In the genomic region with DNA sequence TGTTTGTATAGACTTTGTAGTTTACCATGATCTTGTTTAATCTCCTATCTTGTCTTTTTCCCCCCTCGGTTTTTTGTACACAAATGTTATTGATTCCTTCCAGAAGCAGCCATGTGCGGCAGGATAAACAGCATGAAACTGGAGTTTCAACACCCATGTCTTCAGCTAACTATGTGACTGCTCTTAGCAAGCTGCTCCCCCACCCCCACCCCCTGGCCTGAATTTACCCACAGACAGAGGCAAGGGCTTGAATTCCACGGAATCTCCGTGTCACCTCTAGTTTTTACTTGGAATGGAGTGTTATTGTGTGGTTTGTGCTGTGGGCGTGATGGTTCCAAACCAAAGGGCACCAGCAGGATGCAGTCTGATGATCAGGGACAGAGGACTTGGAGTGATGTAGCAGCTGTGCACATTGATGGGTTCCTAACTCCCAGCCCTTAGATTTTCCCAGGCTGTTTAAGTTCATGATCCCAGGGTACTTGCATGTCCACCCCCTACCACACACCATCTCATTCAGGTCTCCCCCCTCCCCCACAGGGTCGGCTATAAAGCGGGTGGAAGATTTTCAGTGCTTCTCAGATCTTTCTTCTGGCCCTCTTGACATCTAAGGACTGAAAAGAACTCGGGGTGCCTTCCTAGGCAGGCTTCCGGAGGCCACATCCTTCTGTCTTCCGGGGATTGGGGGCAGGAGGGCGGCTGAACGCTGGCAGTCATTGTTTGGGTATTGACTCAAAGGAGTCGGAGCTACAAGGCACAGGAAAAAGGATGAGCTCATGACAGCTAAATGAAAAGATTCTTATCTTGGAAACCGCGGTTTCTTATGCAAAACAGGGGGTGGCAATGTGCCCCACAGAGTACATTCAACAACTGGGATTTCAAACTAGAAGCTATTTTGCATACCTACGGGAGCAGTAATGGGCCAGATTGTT, we compare ENCODE assay signal across 7 mouse cellular contexts.
DNase-seq lines count a peak whose midpoint lies in the region; ATAC-seq lines count a peak whose summit lies in the region.

No protein-coding gene starts in this region.

- peak overlapping the region; percentile 35 for H3K4me2 ChIP-seq in kidney, embryonic 16.5 days (replicated peaks; ENCODE audit: low read depth, low read length)
- peak overlapping the region; percentile 20; the same call in 1 of the 2 replicates for H3K4me2 ChIP-seq in midbrain, embryonic 15.5 days

- 14% methylated on average over 16 of the region's 16 CpGs for WGBS in forebrain, embryonic 10.5 days
- 24% methylated on average over 16 of the region's 16 CpGs for WGBS in kidney, embryonic 16.5 days
- 17% methylated on average over 16 of the region's 16 CpGs for WGBS in midbrain, embryonic 15.5 days
- 24% methylated on average over 16 of the region's 16 CpGs for WGBS in limb, embryonic 10.5 days

- peak overlapping the region; percentile 84 for H3K27ac ChIP-seq in forebrain, embryonic 10.5 days
- H3K27ac ChIP-seq in kidney, embryonic 16.5 days (ENCODE audit: low read length), result 0 out of 2 replicates have a peak overlapping the region, but pooled peaks have one; percentile 29
- peak overlapping the region; percentile 45 for H3K27ac ChIP-seq in midbrain, embryonic 15.5 days
- no peak overlapping the region for H3K27ac ChIP-seq in limb, embryonic 10.5 days

- H3K9ac ChIP-seq in kidney, embryonic 16.5 days (replicated peaks; ENCODE audit: low read length), result no peak overlapping the region; the same call in 1 of the 2 replicates
- no peak overlapping the region for H3K9ac ChIP-seq in midbrain, embryonic 15.5 days

- H3K27me3 ChIP-seq in forebrain, embryonic 10.5 days (ENCODE audit: poor library complexity, severe bottlenecking), result no peaks in the 10 kb centered on the region
- no peaks in the 10 kb centered on the region for H3K27me3 ChIP-seq in kidney, embryonic 16.5 days (ENCODE audit: insufficient read depth, low read length)
- H3K27me3 ChIP-seq in midbrain, embryonic 15.5 days (replicated peaks), result no peaks in the 10 kb centered on the region
- H3K27me3 ChIP-seq in limb, embryonic 10.5 days (ENCODE audit: low read depth, poor library complexity, severe bottlenecking), result no peaks in the 10 kb centered on the region

- DNase-seq in A20 (ENCODE audit: low read depth, low spot score), result peak; percentile 31
- peak; percentile 64 to 66 for DNase-seq in CD8-positive naive resting alpha-beta T cell, adult 2 months (ENCODE audit: low read depth in 2 of 2, low spot score in 2 of 2)
- DNase-seq in forebrain, embryonic 10.5 days (ENCODE audit: extremely low spot score, low spot score), result peak; percentile 49
- no peak for DNase-seq in limb, embryonic 10.5 days (ENCODE audit: low spot score)
- no peak for DNase-seq in cerebellum, adult 11-12 months

- no peaks in the 10 kb centered on the region for H3K9me3 ChIP-seq in forebrain, embryonic 10.5 days
- no peaks in the 10 kb centered on the region for H3K9me3 ChIP-seq in kidney, embryonic 16.5 days (ENCODE audit: low read length)
- no peaks in the 10 kb centered on the region for H3K9me3 ChIP-seq in midbrain, embryonic 15.5 days
- no peaks in the 10 kb centered on the region for H3K9me3 ChIP-seq in limb, embryonic 10.5 days (replicated peaks)

- H3K36me3 ChIP-seq in forebrain, embryonic 10.5 days (replicated peaks), result no peaks in the 10 kb centered on the region
- no peaks in the 10 kb centered on the region for H3K36me3 ChIP-seq in kidney, embryonic 16.5 days (ENCODE audit: insufficient read depth, low read length)
- no peaks in the 10 kb centered on the region for H3K36me3 ChIP-seq in midbrain, embryonic 15.5 days (replicated peaks)
- no peaks in the 10 kb centered on the region for H3K36me3 ChIP-seq in limb, embryonic 10.5 days

- H3K4me3 ChIP-seq in forebrain, embryonic 10.5 days, result peak overlapping the region; percentile 14; the same call in 1 of the 2 replicates
- H3K4me3 ChIP-seq in kidney, embryonic 16.5 days (ENCODE audit: low read length), result no peak overlapping the region
- no peak overlapping the region for H3K4me3 ChIP-seq in midbrain, embryonic 15.5 days
- H3K4me3 ChIP-seq in limb, embryonic 10.5 days, result no peak overlapping the region

- H3K4me1 ChIP-seq in forebrain, embryonic 10.5 days, result peaks cover 30% of the 10 kb centered on the region
- 0 out of 2 replicates have a peak, but pooled peaks cover 6% of the 10 kb centered on the region for H3K4me1 ChIP-seq in kidney, embryonic 16.5 days (ENCODE audit: insufficient read depth, low read length)
- H3K4me1 ChIP-seq in midbrain, embryonic 15.5 days, result 0 out of 2 replicates have a peak, but pooled peaks cover 3% of the 10 kb centered on the region
- peaks cover 3% of the 10 kb centered on the region; the same call in 1 of the 2 replicates for H3K4me1 ChIP-seq in limb, embryonic 10.5 days

- ATAC-seq in kidney, embryonic 16.5 days (ENCODE audit: low FRiP score, low TSS enrichment), result 0 out of 2 replicates have a peak, but pooled peaks have one; percentile 35
- peak; percentile 77 for ATAC-seq in midbrain, embryonic 15.5 days (replicated peaks)

Comparison
In these comparisons a context has a peak if more than half of its experiments do, and no peak if none do; other contexts are left out.
1. DNase-seq: peak in A20 (single experiment), CD8-positive naive resting alpha-beta T cell, adult 2 months (2 of 2) and forebrain, embryonic 10.5 days (single experiment); none in limb, embryonic 10.5 days (single experiment) and cerebellum, adult 11-12 months (single experiment).